Mouse (Mus musculus) spleen, postnatal 4 days (tissue): ENCODE measurements at regions not wholly inside any gene's neighbourhood (a gene's known extent, or its start where the extent isn't known, plus 50 kb on each side); places are given as distances from the start of the nearest gene placed in this dataset.
"Not testable (repeated sequence)": the region's sequence is repeated elsewhere in the genome, so short reads cannot be mapped to it uniquely, and the experiment has no call there.

Source experiments
- DNase-seq, 2 experiments: peaks; one replicate each; pipeline ENCODE4 v3.0.0; 2022; ENCODE audit warnings: low spot score in 2 of 2

DNA sequence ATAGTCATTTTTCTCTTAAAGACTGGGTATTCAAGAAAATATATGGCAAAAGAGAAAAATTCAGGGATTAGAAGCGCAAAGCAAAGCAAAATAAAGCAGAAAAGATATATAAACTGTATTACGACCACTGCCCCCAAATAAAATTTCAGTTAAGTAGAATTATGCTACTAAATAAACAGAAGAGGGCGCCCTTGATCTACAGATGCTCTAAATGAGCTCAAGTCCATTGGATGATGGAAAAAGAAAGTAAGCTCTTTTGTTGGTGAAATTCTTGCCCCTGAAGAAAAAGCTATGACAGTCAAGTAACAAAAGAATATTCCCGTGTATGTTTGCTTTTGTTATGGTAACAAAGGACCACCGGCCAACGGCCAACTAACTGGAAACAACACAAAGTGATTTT lies 165.5 kb upstream of the Stk26 start:
- DNase-seq = no peak

DNA sequence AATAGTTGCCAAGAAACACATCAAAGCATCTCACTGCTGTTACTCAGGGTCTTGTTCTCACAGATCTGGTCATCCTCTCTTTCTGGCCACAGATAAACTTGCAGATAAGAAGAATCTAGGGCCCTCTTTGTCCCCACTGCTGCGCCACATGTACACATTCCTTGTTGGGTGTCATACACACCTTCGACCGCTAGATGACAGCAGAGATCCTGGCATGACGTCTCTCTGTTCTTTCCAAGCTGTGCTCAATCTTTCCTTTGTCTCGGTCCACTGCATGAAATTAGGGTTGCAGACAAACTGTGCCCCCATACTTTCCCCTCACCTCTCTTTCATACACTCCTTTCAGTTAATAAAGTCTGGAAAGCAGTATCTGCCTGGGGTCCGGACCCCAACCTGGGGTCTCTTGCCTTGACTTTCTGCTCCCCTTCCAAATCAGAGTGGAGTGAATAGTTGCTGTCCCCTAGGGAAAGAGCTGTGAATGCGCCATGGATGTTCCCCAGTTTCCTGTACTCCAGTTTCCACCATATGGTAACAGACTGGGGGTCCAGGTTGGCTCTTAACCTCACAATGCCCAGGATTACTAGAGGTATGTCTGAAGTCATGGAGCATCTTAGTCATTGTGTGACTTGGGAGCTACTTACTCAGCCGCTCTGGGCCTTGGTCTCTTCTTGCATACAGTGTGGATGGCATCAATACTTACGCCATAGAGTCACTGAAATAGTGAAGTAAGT lies 182.8 kb upstream of the Stk26 start:
- DNase-seq = peak; percentile 22 to 69

DNA sequence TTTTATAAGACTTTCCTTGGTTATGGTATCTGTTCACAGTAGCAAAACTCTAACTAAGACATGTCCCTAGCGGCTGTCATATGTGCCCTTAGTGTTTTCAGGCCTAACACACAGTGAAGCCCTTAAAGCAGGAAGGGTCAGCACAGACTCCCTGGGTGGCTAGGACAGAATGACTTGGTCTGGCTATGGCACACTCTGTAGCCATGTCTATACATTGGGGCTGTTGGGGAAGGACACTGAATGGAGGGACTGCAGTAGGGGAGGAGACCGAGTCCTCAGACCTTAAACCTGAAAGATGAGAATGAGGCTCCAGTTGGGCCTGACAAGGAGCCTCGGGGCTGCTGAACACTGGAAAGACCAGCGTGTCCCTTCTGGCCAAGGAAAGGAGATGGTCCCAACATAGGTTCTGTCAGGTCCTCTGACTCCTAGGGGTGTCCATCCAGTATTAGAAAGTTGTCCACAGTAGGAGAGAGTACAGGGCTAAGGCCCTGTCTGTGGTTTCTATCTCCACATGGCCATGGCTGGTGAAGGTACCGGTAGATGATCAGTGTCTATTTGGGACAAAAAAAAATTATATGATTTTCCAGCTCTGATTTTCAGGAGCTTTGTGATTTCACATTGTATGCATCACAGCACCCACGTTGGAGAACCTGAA lies 183.5 kb upstream of the Stk26 start:
- DNase-seq = no peak

- DNase-seq = not testable (repeated sequence)
Measured at GRCm38 (mm10) chrX:50655380-50655779, 185.5 kb upstream of the Stk26 start.

GRCm38 (mm10) chrX:50641347-50641746 lies 199.5 kb upstream of the Stk26 start:
- DNase-seq = no peak

- DNase-seq = no peak
Measured at GRCm38 (mm10) chrX:50635634-50636033, 205.2 kb upstream of the Stk26 start.

- peak; percentile 39 to 69 for DNase-seq
Measured at GRCm38 (mm10) chrX:50634842-50635615, 205.8 kb upstream of the Stk26 start.

- DNase-seq = no peak
Measured at GRCm38 (mm10) chrX:50632536-50632935, 204.2 kb upstream of the Olfr1324 start.

DNA sequence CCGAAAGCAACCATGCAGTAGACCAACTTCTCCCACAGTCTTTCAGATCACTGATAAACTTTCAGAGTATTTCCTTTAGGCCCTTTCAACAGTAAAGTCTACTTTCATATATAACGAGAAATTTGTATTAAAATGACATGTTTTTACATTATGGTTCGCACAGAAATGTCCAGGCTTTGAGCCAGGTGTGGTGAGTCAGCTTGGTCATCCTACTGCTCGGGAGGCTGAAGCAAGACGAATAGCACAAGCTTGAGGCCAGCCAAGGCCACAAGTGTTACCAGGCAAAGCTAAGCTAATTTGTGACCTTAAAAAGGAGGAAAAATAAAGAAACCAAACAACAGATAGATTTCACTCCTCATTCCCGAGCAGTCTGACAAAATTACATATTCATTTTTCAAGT lies 197.0 kb upstream of the Olfr1324 start:
- DNase-seq = no peak

DNA sequence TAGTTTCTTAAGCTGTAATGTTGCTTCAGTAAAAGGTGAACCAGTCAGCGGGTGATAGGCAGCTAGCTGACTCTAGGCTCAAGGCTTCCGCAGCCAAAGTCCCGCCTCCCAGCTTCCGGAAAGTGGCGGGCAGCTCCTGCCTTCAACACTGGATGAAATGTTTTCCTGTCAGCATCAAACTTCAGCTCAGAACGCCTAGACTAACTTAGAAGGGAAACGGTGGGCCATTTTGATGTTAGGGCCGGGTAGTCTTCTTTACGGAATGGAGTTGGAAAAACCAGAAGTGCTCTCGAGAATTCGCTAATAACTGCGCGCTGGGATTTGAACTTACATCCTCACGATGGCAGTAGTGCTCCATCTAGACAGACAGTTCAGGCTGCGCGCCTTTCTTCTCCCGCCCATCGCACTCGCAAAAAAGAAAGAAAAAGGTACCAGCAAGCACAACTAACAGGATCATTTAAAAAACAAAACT lies 194.7 kb upstream of the Olfr1324 start:
- peak in 1 of 2 experiments; percentile 87 for DNase-seq

- DNase-seq = no peak
Measured at GRCm38 (mm10) chrX:50620909-50621308, 192.6 kb upstream of the Olfr1324 start.

GRCm38 (mm10) chrX:50619919-50620318 lies 191.6 kb upstream of the Olfr1324 start:
- peak in 1 of 2 experiments; percentile 91 for DNase-seq

DNA sequence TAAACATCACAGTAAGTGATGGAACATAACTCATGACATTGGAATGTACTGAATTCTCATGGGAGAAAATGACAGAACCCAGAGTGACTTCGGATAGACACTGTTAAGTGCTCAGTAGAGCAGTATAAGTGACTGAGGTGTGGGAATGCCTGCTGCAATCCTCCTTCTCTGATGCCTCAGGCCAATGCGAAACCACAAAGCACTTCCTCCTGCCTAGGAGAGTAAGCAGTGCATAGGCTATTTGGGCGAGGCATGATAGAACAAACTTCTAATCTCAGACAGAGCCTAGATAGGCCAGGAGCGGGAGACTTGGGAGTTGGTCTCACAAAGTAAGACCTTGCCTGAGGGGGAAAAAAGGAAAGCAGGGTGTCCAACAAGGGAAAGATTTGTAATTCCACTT lies 190.6 kb upstream of the Olfr1324 start:
- DNase-seq = no peak

DNA sequence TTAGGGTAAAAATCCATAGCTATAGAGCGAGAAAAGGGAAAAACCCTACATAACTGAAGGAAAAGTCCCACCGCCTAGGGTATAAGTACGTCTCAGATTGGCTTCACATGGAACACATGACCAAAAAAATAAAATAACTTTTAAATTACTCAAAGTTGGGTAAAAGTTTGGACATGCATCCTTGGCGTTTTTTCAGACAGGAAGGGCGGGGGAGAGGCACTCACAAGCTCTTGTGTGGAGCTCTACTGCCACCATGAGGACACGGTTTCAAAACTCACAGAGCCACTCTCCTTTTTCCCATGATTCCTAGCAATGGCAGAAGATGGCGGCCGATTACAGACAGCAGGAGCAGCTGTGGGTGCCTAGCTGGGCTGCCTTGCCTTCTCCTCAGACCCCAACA lies 188.6 kb upstream of the Olfr1324 start:
- peak in 1 of 2 experiments; percentile 98 for DNase-seq

DNA sequence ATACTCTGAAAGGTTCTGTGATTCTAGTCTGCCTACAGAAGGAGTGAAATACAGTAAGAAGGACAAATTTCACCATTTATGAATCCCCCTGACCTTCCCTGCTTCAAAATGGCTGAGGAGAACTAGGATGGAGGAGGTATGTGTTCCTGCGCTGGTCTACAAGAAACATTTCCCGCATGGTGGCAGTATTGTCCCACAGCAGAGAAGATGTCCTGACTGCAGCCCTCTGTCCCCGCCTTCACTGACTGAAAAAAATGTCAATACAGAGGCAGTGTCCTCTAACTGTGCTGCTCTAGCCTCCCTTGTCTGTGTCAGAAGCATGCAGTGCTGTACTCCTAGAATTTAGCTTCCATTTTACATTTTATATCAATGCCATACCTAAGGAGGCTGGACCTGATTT lies 186.6 kb upstream of the Olfr1324 start:
- DNase-seq = peak in 1 of 2 experiments; percentile 86

- peak; percentile 20 to 85 for DNase-seq
Measured at GRCm38 (mm10) chrX:50614367-50614766, 186.1 kb upstream of the Olfr1324 start.

- DNase-seq = peak; percentile 23 to 84
Measured at GRCm38 (mm10) chrX:50611765-50612591, 183.7 kb upstream of the Olfr1324 start.

- not testable (repeated sequence) for DNase-seq
Measured at GRCm38 (mm10) chrX:50608141-50608540, 179.8 kb upstream of the Olfr1324 start.

DNA sequence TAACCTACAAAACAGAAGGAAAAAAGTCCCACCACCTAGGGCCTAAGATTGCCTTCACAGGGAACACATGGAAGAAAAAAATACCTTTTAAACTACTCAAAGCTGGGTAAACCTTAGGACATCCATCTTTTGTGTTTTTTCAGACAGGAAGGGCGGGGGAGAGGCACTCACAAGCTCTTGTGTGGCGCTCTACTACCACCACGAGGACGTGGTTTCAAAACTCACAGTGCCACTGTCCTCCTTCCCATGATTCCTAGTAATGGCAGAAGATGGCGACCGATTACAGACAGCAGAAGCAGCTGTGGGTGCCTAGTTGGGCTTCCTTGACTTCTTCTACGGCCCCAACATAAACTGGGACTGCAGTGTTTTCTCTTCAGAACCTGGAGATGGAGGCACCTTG lies 179.3 kb upstream of the Olfr1324 start:
- peak in 1 of 2 experiments; percentile 90 for DNase-seq

GRCm38 (mm10) chrX:50605517-50605916 lies 177.2 kb upstream of the Olfr1324 start:
- DNase-seq = peak in 1 of 2 experiments; percentile 82

- peak; percentile 14 to 88 for DNase-seq
Measured at GRCm38 (mm10) chrX:50604995-50605394, 176.7 kb upstream of the Olfr1324 start.
